Mouse (Mus musculus) liver, postnatal 0 days (tissue): ENCODE measurements around the gene Traf3ip2.

ENCODE experiments used
- CTCF ChIP-seq: sonication (generic); IDR thresholded peaks from 2 replicates; pipeline ENCODE4 v1.5.1; 2016; ENCODE audit warnings: antibody characterized with exemption, low read depth
- EP300 ChIP-seq: IDR thresholded peaks from 2 replicates; pipeline ENCODE4 v1.6.1; 2016; ENCODE audit warnings: antibody characterized with exemption, low read depth, mild to moderate bottlenecking

DNA sequence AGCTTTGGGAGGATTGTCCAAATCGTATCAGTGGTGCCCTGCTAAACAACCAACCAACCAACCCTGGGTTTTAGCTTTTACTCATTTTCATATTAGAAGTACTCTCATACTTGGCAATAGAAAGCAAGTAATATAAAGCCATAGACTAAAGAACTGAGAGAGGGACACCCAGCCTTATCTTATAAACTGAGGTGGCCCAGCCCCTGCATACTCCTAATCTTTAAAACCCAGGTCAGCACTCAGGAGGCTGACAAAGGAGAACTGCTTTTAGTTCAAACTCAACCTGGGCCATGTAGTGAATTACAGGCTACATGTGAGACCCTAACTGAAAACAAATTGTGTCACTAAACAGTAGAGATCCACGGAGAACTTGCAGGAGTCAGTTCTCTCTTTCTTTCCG is 36.8 kb downstream of the Traf3ip2 start:
- TF ChIP-seq CTCF (no peak), EP300 (no peak)
